Mouse (Mus musculus) lung, postnatal 0 days (tissue): ENCODE measurements at regions not wholly inside any gene's neighbourhood (a gene's known extent, or its start where the extent isn't known, plus 50 kb on each side); places are given as distances from the start of the nearest gene placed in this dataset.
"Not testable (repeated sequence)": the region's sequence is repeated elsewhere in the genome, so short reads cannot be mapped to it uniquely, and the experiment has no call there.

Experiments used
- ATAC-seq: fragments of 200-750 bp; cut with Nextera tagmentation; 2 replicates; pipeline ENCODE4 v1.8.0; 2017; ENCODE audit warnings: moderate library complexity
- DNase-seq: peaks from one replicate; pipeline ENCODE4 v3.0.0-alpha.2; 2016; ENCODE audit warnings: low spot score
- H3K27ac ChIP-seq: fragments of 300-500 bp; sonication (generic); 2 replicates; pipeline ENCODE4 v1.5.1; 2014; ENCODE audit warnings: antibody characterized with exemption, mild to moderate bottlenecking, low read length, mixed read lengths
- H3K27me3 ChIP-seq: fragments of 300-500 bp; sonication (generic); replicated peaks from 2 replicates; pipeline ENCODE4 v1.6.1; 2014; ENCODE audit warnings: low read length, mixed read lengths; ENCODE audit not compliant: insufficient read depth
- H3K36me3 ChIP-seq: fragments of 300-500 bp; sonication (generic); 2 replicates; pipeline ENCODE4 v1.6.1; 2014; ENCODE audit warnings: low read length, mixed read lengths; ENCODE audit not compliant: insufficient read depth
- H3K4me1 ChIP-seq: fragments of 300-500 bp; sonication (generic); 2 replicates; pipeline ENCODE4 v1.6.1; 2014; ENCODE audit warnings: antibody characterized with exemption, low read depth, low read length, mixed read lengths; ENCODE audit not compliant: insufficient read depth
- H3K4me2 ChIP-seq: fragments of 300-500 bp; sonication (generic); replicated peaks from 2 replicates; pipeline ENCODE4 v1.6.1; 2014; ENCODE audit warnings: low read depth, mild to moderate bottlenecking, low read length, moderate library complexity, mixed read lengths
- H3K4me3 ChIP-seq: fragments of 300-500 bp; sonication (generic); 2 replicates; pipeline ENCODE4 v1.5.1; 2014; ENCODE audit warnings: low read depth, low read length
- H3K9ac ChIP-seq: fragments of 300-500 bp; sonication (generic); replicated peaks from 2 replicates; pipeline ENCODE4 v1.6.1; 2014; ENCODE audit warnings: low read depth, mild to moderate bottlenecking
- H3K9me3 ChIP-seq: fragments of 300-500 bp; sonication (generic); 2 replicates; pipeline ENCODE4 v1.6.1; 2016; ENCODE audit warnings: low read length, mixed read lengths
- CTCF ChIP-seq: IDR thresholded peaks from 2 replicates; pipeline ENCODE4 v1.5.1; 2016; ENCODE audit warnings: antibody characterized with exemption, mild to moderate bottlenecking
- EP300 ChIP-seq: IDR thresholded peaks from 2 replicates; pipeline ENCODE4 v1.6.1; 2016; ENCODE audit warnings: antibody characterized with exemption, mild to moderate bottlenecking, control low read depth
- WGBS: fragments of 180-500 bp; shearing (Covaris S2); extraction: QIAGEN DNeasy Blood & Tissue Kit; methylation state at CpG from one replicate; pipeline ENCODE4 v1.1.7; 2014; 5-methylcytosine and 5-hydroxymethylcytosine counted together

GRCm38 (mm10) chr10:46629876-46630275 lies 1052.2 kb downstream of the Hace1 start:
- ATAC-seq (no peak), DNase-seq (no peak)
- no peak overlapping the region for H3K9ac ChIP-seq
- no peak overlapping the region for H3K4me3 ChIP-seq
- TF ChIP-seq CTCF: no peak
- TF ChIP-seq EP300: no peak
- no peaks in the 10 kb centered on the region for H3K36me3 ChIP-seq
- H3K27ac ChIP-seq: no peak overlapping the region
- no peaks in the 10 kb centered on the region for H3K9me3 ChIP-seq
- no peak overlapping the region for H3K4me2 ChIP-seq
- WGBS: 89% methylated on average over 1 of the region's 1 CpGs
- H3K4me1 ChIP-seq: no peaks in the 10 kb centered on the region
- no peaks in the 10 kb centered on the region for H3K27me3 ChIP-seq

GRCm38 (mm10) chr10:46663041-46663440 lies 1085.4 kb downstream of the Hace1 start:
- DNase-seq (no peak), ATAC-seq (no peak)
- Histone ChIP-seq H3K27me3 (no peaks in the 10 kb centered on the region), H3K9ac (no peak overlapping the region), H3K36me3 (no peaks in the 10 kb centered on the region), H3K4me2 (no peak overlapping the region), H3K4me3 (no peak overlapping the region), H3K9me3 (no peaks in the 10 kb centered on the region), H3K27ac (no peak overlapping the region), H3K4me1 (no peaks in the 10 kb centered on the region)
- TF ChIP-seq CTCF: no peak
- TF ChIP-seq EP300: no peak

GRCm38 (mm10) chr10:46689823-46690372 lies 1112.3 kb downstream of the Hace1 start:
- WGBS: 97% methylated on average over 1 of the region's 1 CpGs
- H3K9ac ChIP-seq, ATAC-seq, H3K4me2 ChIP-seq, H3K4me1 ChIP-seq, H3K27ac ChIP-seq, H3K36me3 ChIP-seq, DNase-seq, H3K9me3 ChIP-seq, H3K27me3 ChIP-seq, H3K4me3 ChIP-seq: not testable (repeated sequence)

GRCm38 (mm10) chr10:46692661-46693060 lies 1115.0 kb downstream of the Hace1 start:
- H3K9me3 ChIP-seq: no peaks in the 10 kb centered on the region
- no peak overlapping the region for H3K4me3 ChIP-seq
- ATAC-seq (no peak), DNase-seq (no peak)
- no peaks in the 10 kb centered on the region for H3K27me3 ChIP-seq
- H3K27ac ChIP-seq: no peak overlapping the region
- WGBS: 64% methylated on average over 3 of the region's 3 CpGs
- H3K36me3 ChIP-seq: no peaks in the 10 kb centered on the region
- no peak for TF ChIP-seq CTCF
- no peak for TF ChIP-seq EP300
- H3K9ac ChIP-seq: no peak overlapping the region
- no peaks in the 10 kb centered on the region for H3K4me1 ChIP-seq
- H3K4me2 ChIP-seq: no peak overlapping the region

- Histone ChIP-seq H3K9me3 (no peaks in the 10 kb centered on the region), H3K27me3 (no peaks in the 10 kb centered on the region), H3K4me1 (no peaks in the 10 kb centered on the region), H3K4me2 (no peak overlapping the region), H3K36me3 (no peaks in the 10 kb centered on the region), H3K27ac (no peak overlapping the region), H3K9ac (no peak overlapping the region), H3K4me3 (no peak overlapping the region)
- ATAC-seq: peak; percentile 57; the same call in 1 of the 2 replicates
- TF ChIP-seq EP300: no peak
- TF ChIP-seq CTCF: peak; percentile 43
- whole genome bisulfite sequencing: 49% methylated on average over 2 of the region's 2 CpGs
- peak; percentile 61 for DNase-seq
These were observed 1120.0 kb downstream of the Hace1 start for GRCm38 (mm10) chr10:46697363-46698246.

GRCm38 (mm10) chr10:46701221-46701620 lies 1123.6 kb downstream of the Hace1 start:
- no peak for ATAC-seq
- Histone ChIP-seq H3K9me3 (no peaks in the 10 kb centered on the region), H3K27ac (no peak overlapping the region), H3K9ac (no peak overlapping the region), H3K27me3 (no peaks in the 10 kb centered on the region), H3K4me3 (no peak overlapping the region), H3K36me3 (no peaks in the 10 kb centered on the region), H3K4me2 (no peak overlapping the region), H3K4me1 (no peaks in the 10 kb centered on the region)
- TF ChIP-seq EP300 (no peak), CTCF (no peak)
- WGBS: 54% methylated on average over 4 of the region's 4 CpGs
- no peak for DNase-seq

GRCm38 (mm10) chr10:46708022-46708421 lies 1130.4 kb downstream of the Hace1 start:
- not testable (repeated sequence) for H3K36me3 ChIP-seq, H3K4me1 ChIP-seq, H3K4me3 ChIP-seq, H3K4me2 ChIP-seq, ATAC-seq, H3K9ac ChIP-seq, H3K27ac ChIP-seq, H3K9me3 ChIP-seq, H3K27me3 ChIP-seq, DNase-seq
